Mouse (Mus musculus) Patski (cell line): ENCODE data around the gene Pla2g4d. TPM values are rescaled to one million over a fixed set of nuclear protein-coding genes. Genes with fewer than 3 reads are reported as not detected.

Experiments used
- ATAC-seq: fragments of 100-300 bp; one replicate; pipeline ENCODE4 v1.8.0; 2021
- CTCF ChIA-PET: fragments of 350-600 bp; sonication (Branson Sonifier 250); formaldehyde crosslinking; loops from one replicate; lab custom pipeline; 2022; ENCODE audit warnings: inconsistent platforms; lab: Charles Lee
- POLR2A ChIA-PET: fragments of 350-600 bp; sonication (Branson Sonifier 250); formaldehyde crosslinking; loops from one replicate; lab custom pipeline; 2022; ENCODE audit warnings: antibody characterized with exemption, inconsistent platforms; lab: Charles Lee
- DNase-seq: peaks from one replicate; pipeline ENCODE4 v3.0.0-alpha.2; 2011; ENCODE audit warnings: low read depth, low spot score
- H3K27me3 ChIP-seq: fragments of 371-371 bp; one replicate; pipeline ENCODE4 v1.5.1; 2021
- CTCF ChIP-seq: fragments of 100-300 bp; IDR thresholded peaks from one replicate; pipeline ENCODE4 v1.5.1; 2021
- in situ Hi-C: fragments of 300-500 bp; cut with MboI; formaldehyde crosslinking; loops from 3 replicates; pipeline ENCODE4 v1.11.1; 2018; ENCODE audit warnings: low pct_unique_long_range_greater_than_20kb, mixed read lengths
- polyA plus RNA-seq: library from polyadenylated mRNA; unstranded; gene quantifications from one replicate; pipeline ENCODE4 v1.2.3, GENCODE M21; 2021

Gene Pla2g4d
- polyA plus RNA-seq, 1 experiment from 2014 or later = not detected

GRCm38 (mm10) chr2:120237784-120238183 lies 51.2 kb downstream of the Pla2g4d start:
- ChIA-PET CTCF (interaction anchor here (0.9 kb wide), 2 partner anchors 42 to 59 kb away, joined by 3 read pairs; no protein-coding TSS in a partner anchor), POLR2A (no interaction called here)
- no peak for ATAC-seq
- no peak for TF ChIP-seq CTCF
- H3K27me3 ChIP-seq = peaks cover 35% of the 10 kb centered on the region
- in situ Hi-C loops = no loop called here
- DNase-seq = no peak

GRCm38 (mm10) chr2:120235947-120236640 lies 52.9 kb downstream of the Pla2g4d start:
- H3K27me3 ChIP-seq = peaks cover 36% of the 10 kb centered on the region
- in situ Hi-C loops = no loop called here
- no peak for ATAC-seq
- CTCF ChIA-PET = no interaction called here
- POLR2A ChIA-PET = no interaction called here
- TF ChIP-seq CTCF = no peak
- DNase-seq = no peak

GRCm38 (mm10) chr2:120235381-120235780 lies 53.6 kb downstream of the Pla2g4d start:
- DNase-seq (no peak), ATAC-seq (no peak)
- in situ Hi-C loops = no loop called here
- peaks cover 34% of the 10 kb centered on the region for H3K27me3 ChIP-seq
- POLR2A ChIA-PET = no interaction called here
- CTCF ChIA-PET = no interaction called here
- no peak for TF ChIP-seq CTCF

GRCm38 (mm10) chr2:120231642-120232041 lies 57.4 kb downstream of the Pla2g4d start:
- ChIA-PET CTCF (no interaction called here), POLR2A (no interaction called here)
- H3K27me3 ChIP-seq = peaks cover 26% of the 10 kb centered on the region
- DNase-seq = no peak
- in situ Hi-C loops = no loop called here
- TF ChIP-seq CTCF = no peak
- ATAC-seq = no peak

Other genes with a start within 250 kb of the Pla2g4d start
- gene Ehd4, start 134.6 kb downstream of the Pla2g4d start, polyA plus RNA-seq = 69.6 TPM
- 0.01 TPM for gene Pla2g4e, start 43.9 kb downstream of the Pla2g4d start, polyA plus RNA-seq
- not detected for gene Pla2g4f, start 25.0 kb upstream of the Pla2g4d start, polyA plus RNA-seq
- 30.5 TPM for gene Vps39, start 63.9 kb upstream of the Pla2g4d start, polyA plus RNA-seq
- gene Ganc, start 114.7 kb upstream of the Pla2g4d start, polyA plus RNA-seq = 23.3 TPM
- gene Tmem87a, start 114.9 kb upstream of the Pla2g4d start, polyA plus RNA-seq = 33.7 TPM
- gene Capn3, start 166.8 kb upstream of the Pla2g4d start, polyA plus RNA-seq = not detected